Mouse (Mus musculus) stomach, postnatal 0 days (tissue): Measurements from ENCODE around the gene Rcan2.

Source experiments
- CTCF ChIP-seq: IDR thresholded peaks from 2 replicates; pipeline ENCODE4 v1.5.1; 2016; ENCODE audit warnings: antibody characterized with exemption, low read depth, mild to moderate bottlenecking, moderate library complexity
- EP300 ChIP-seq: optimal IDR thresholded peaks from 2 replicates; pipeline ENCODE3; 2016; ENCODE audit warnings: antibody characterized with exemption

DNA sequence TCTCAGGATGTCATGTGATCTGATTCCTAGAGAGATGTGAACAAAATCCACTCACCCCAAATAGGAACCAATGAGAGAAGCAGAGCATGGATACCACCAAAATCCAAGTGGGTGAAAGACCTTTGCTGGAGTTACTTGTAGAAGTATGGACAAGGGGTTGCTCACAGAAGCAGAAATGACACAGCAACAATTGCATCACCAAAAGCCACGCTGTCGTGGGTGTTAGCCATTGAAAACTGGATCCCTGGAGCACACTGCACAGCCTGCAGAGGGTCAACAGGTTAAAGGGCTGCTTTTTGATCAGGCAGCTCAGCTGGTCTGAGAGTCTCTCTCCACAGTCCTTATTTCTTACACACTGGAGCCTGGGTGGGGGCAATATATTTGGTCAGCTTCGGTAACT, 274.4 kb downstream of the Rcan2 start:
- no peak for TF ChIP-seq EP300
- no peak for TF ChIP-seq CTCF
